9 mouse cellular contexts compared by ENCODE assay signal in genomic region chr10:70598081-70598515, GRCm38 (mm10). TPM values are rescaled to one million over a fixed set of nuclear protein-coding genes. Genes with fewer than 3 reads are reported as not detected.
A peak's percentile ranks its signal among the peaks of the same experiment; 100 is the strongest.
DNase-seq lines count a peak whose midpoint lies in the region; ATAC-seq lines count a peak whose summit lies in the region.
"Had no signal": no experiment of that assay in that cellular context is flagged by ENCODE, and none has a peak within 500 bp of the region (broad histone marks: within the 10 kb centered on the region; RNA-seq: fewer than 3 reads in every experiment).

No protein-coding gene starts in this region.

- peak overlapping the region; percentile 77 for H3K9ac ChIP-seq in hindbrain, embryonic 14.5 days
- no peak overlapping the region for H3K9ac ChIP-seq in liver, embryonic 13.5 days

- H3K4me3 ChIP-seq in hindbrain, embryonic 14.5 days (replicated peaks; ENCODE audit: low read length) = peak overlapping the region; percentile 51
- peak overlapping the region; percentile 60; the same call in 1 of the 2 replicates for H3K4me3 ChIP-seq in liver, embryonic 13.5 days (replicated peaks)

- no peaks in the 10 kb centered on the region for H3K9me3 ChIP-seq in hindbrain, embryonic 14.5 days (ENCODE audit: control insufficient read depth, low read length)
- H3K9me3 ChIP-seq in liver, embryonic 13.5 days (replicated peaks) = no peaks in the 10 kb centered on the region

- H3K36me3 ChIP-seq in hindbrain, embryonic 14.5 days (replicated peaks; ENCODE audit: control insufficient read depth, insufficient read depth) = no peaks in the 10 kb centered on the region
- H3K36me3 ChIP-seq in liver, embryonic 13.5 days = no peaks in the 10 kb centered on the region

- peaks cover 20% of the 10 kb centered on the region for H3K4me1 ChIP-seq in hindbrain, embryonic 14.5 days (replicated peaks; ENCODE audit: control insufficient read depth, insufficient read depth, low read length)
- H3K4me1 ChIP-seq in liver, embryonic 13.5 days (replicated peaks) = peaks cover 16% of the 10 kb centered on the region

- peak overlapping the region; percentile 81 for H3K4me2 ChIP-seq in hindbrain, embryonic 14.5 days (replicated peaks)
- peak overlapping the region; percentile 76; the same call in 1 of the 2 replicates for H3K4me2 ChIP-seq in liver, embryonic 13.5 days

- ATAC-seq in hindbrain, embryonic 14.5 days (ENCODE audit: low FRiP score) = peak; percentile 0; the same call in 1 of the 2 replicates
- ATAC-seq in liver, embryonic 13.5 days (ENCODE audit: low read depth) = no peak
- no peak for ATAC-seq in activated CD4-positive, CD25-positive, alpha-beta regulatory T cell, adult 4 months

- peak; percentile 82 for DNase-seq in embryo, embryonic 10 days (ENCODE audit: low spot score)
- no peak for DNase-seq in embryo, embryonic 9.5 days (ENCODE audit: extremely low spot score)
- DNase-seq in urinary bladder, postnatal 14 days (ENCODE audit: low spot score) = peak; percentile 22
- DNase-seq in urinary bladder, adult 18-20 months (ENCODE audit: low spot score in 2 of 2) = no peak
- peak; percentile 55 for DNase-seq in hindbrain, embryonic 14.5 days (ENCODE audit: low spot score)
- DNase-seq in liver, embryonic 13.5 days = no peak
- peak; percentile 26 for DNase-seq in ovary, postnatal 36 days (ENCODE audit: low spot score)

- H3K27me3 ChIP-seq in hindbrain, embryonic 14.5 days (ENCODE audit: control insufficient read depth, insufficient read depth, low read length) = no peaks in the 10 kb centered on the region
- peaks cover 30% of the 10 kb centered on the region for H3K27me3 ChIP-seq in liver, embryonic 13.5 days
- H3K27me3 ChIP-seq: CH12.LX had no signal

- WGBS in hindbrain, embryonic 14.5 days = 6% methylated on average over 10 of the region's 10 CpGs
- WGBS in liver, embryonic 13.5 days (ENCODE audit: insufficient replicate concordance) = 20% methylated on average over 10 of the region's 10 CpGs

- H3K27ac ChIP-seq in hindbrain, embryonic 14.5 days = peak overlapping the region; percentile 89
- H3K27ac ChIP-seq in liver, embryonic 13.5 days = no peak overlapping the region

RNA-seq across cellular contexts. Expression of gene Phyhipl, which starts 57.7 kb away (rescaled TPM):
- 287 and 318 TPM in 2 replicates for polyA plus RNA-seq in hindbrain, embryonic 14.5 days (2014; fragmentation: Nextera tagmentation; extraction: Ambion mirVana)
- polyA plus RNA-seq in liver, embryonic 13.5 days (2015; fragmentation: Nextera tagmentation; extraction: Ambion mirVana) = 0.10 and 0.36 TPM in 2 replicates
- polyA plus RNA-seq in activated CD4-positive, CD25-positive, alpha-beta regulatory T cell, adult 4 months (2017; shearing (Covaris generic)) = not detected

Comparison
In these comparisons a context has a peak if more than half of its experiments do, and no peak if none do; other contexts are left out.
1. DNase-seq: peak in embryo, embryonic 10 days (single experiment), urinary bladder, postnatal 14 days (single experiment), hindbrain, embryonic 14.5 days (single experiment) and ovary, postnatal 36 days (single experiment); none in embryo, embryonic 9.5 days (single experiment), urinary bladder, adult 18-20 months (0 of 2) and liver, embryonic 13.5 days (single experiment).
2. RNA of gene Phyhipl, which starts 57.7 kb away (polyA plus RNA-seq): 287 to 318 TPM in hindbrain, embryonic 14.5 days; not detected in activated CD4-positive, CD25-positive, alpha-beta regulatory T cell, adult 4 months and 0.10 to 0.36 TPM in liver, embryonic 13.5 days; every median in the first group is over 100 times any median in the second.